9 mouse cellular contexts compared by ENCODE assay signal in genomic region chr2:173702096-173702866, GRCm38 (mm10). TPM values are rescaled to one million over a fixed set of nuclear protein-coding genes. Genes with fewer than 3 reads are reported as not detected.
DNase-seq lines count a peak whose midpoint lies in the region; ATAC-seq and TF ChIP-seq lines count a peak whose summit lies in the region.
"Had no signal": no experiment of that assay in that cellular context is flagged by ENCODE, and none has a peak within 500 bp of the region (broad histone marks: within the 10 kb centered on the region; RNA-seq: fewer than 3 reads in every experiment).

No protein-coding gene starts in this region.

- no peaks in the 10 kb centered on the region for H3K27me3 ChIP-seq in forebrain, embryonic 13.5 days
- no peaks in the 10 kb centered on the region for H3K27me3 ChIP-seq in forebrain, embryonic 10.5 days (ENCODE audit: poor library complexity, severe bottlenecking)
- no peaks in the 10 kb centered on the region for H3K27me3 ChIP-seq in spleen, adult 2 months (ENCODE audit: control insufficient read depth, insufficient read depth, low read length)
- no peaks in the 10 kb centered on the region for H3K27me3 ChIP-seq in thymus, adult 2 months (ENCODE audit: control insufficient read depth, insufficient read depth, low read length)

- H3K27ac ChIP-seq in forebrain, embryonic 13.5 days, result peak overlapping the region; percentile 14
- H3K27ac ChIP-seq in forebrain, embryonic 10.5 days, result no peak overlapping the region
- 0 out of 2 replicates have a peak overlapping the region, but pooled peaks have one; percentile 16 for H3K27ac ChIP-seq in spleen, adult 2 months (ENCODE audit: insufficient read depth, low read length)
- H3K27ac ChIP-seq in thymus, adult 2 months (ENCODE audit: control insufficient read depth, insufficient read depth, low read length), result no peak overlapping the region

- 77% methylated on average over 16 of the region's 16 CpGs for WGBS in forebrain, embryonic 13.5 days
- 84% methylated on average over 16 of the region's 16 CpGs for whole genome bisulfite sequencing in forebrain, embryonic 10.5 days
- 78% methylated on average over 16 of the region's 16 CpGs for WGBS in spleen, adult 2 months
- 91% methylated on average over 16 of the region's 16 CpGs for WGBS in thymus, adult 2 months

- ATAC-seq in forebrain, embryonic 13.5 days, result no peak

- H3K36me3 ChIP-seq in forebrain, embryonic 13.5 days (ENCODE audit: poor library complexity, severe bottlenecking), result peaks cover 65% of the 10 kb centered on the region
- peaks cover 79% of the 10 kb centered on the region for H3K36me3 ChIP-seq in forebrain, embryonic 10.5 days (replicated peaks)
- peaks cover 30% of the 10 kb centered on the region for H3K36me3 ChIP-seq in spleen, adult 2 months (ENCODE audit: control insufficient read depth, insufficient read depth, low read length)
- peaks cover 42% of the 10 kb centered on the region for H3K36me3 ChIP-seq in thymus, adult 2 months (ENCODE audit: control insufficient read depth, insufficient read depth, low read length)

- TF ChIP-seq CTCF in spleen, adult 2 months (IDR thresholded peaks at IDR 0.05; ENCODE audit: extremely low read depth, insufficient read depth, insufficient read length, insufficient replicate concordance), result no peak
- TF ChIP-seq CTCF in thymus, adult 2 months (IDR thresholded peaks at IDR 0.05; ENCODE audit: borderline replicate concordance, control insufficient read depth, extremely low read depth, insufficient read depth, low read length, poor library complexity), result no peak

- no peak for DNase-seq in forebrain, embryonic 10.5 days (ENCODE audit: extremely low spot score, low spot score)
- no peak for DNase-seq in spleen, adult 2 months (ENCODE audit: low read depth in 1 of 2, low spot score in 2 of 2)
- DNase-seq in spleen, postnatal 36 days (ENCODE audit: low spot score in 2 of 2), result no peak
- peak; percentile 59 to 69 for DNase-seq in kidney, postnatal 25 days
- no peak for DNase-seq in thymus, adult 2 months
- no peak for DNase-seq in thymus, postnatal 10 days (ENCODE audit: low spot score in 2 of 2)
- no peak for DNase-seq in gastrocnemius, postnatal 36 days

- intact Hi-C loops in gastrocnemius, postnatal 36 days (cut with DNase I), result no loop called here

- peaks cover 6% of the 10 kb centered on the region; the same call in 1 of the 2 replicates for H3K4me1 ChIP-seq in forebrain, embryonic 13.5 days
- H3K4me1 ChIP-seq in forebrain, embryonic 10.5 days, result no peaks in the 10 kb centered on the region
- no peaks in the 10 kb centered on the region for H3K4me1 ChIP-seq in spleen, adult 2 months (ENCODE audit: control insufficient read depth, insufficient read depth, insufficient read length)
- no peaks in the 10 kb centered on the region for H3K4me1 ChIP-seq in thymus, adult 2 months (replicated peaks; ENCODE audit: control insufficient read depth, insufficient read depth, low read length)

- H3K4me3 ChIP-seq in forebrain, embryonic 13.5 days, result no peak overlapping the region
- no peak overlapping the region for H3K4me3 ChIP-seq in forebrain, embryonic 10.5 days
- no peak overlapping the region for H3K4me3 ChIP-seq in spleen, adult 2 months (ENCODE audit: extremely low read depth, insufficient read depth, insufficient read length)
- H3K4me3 ChIP-seq in thymus, adult 2 months (ENCODE audit: control insufficient read depth, insufficient read depth, low read length), result no peak overlapping the region

- no peak for TF ChIP-seq POLR2A in spleen, adult 2 months (IDR thresholded peaks at IDR 0.05; ENCODE audit: low read depth, low read length)
- TF ChIP-seq POLR2A in thymus, adult 2 months (IDR thresholded peaks at IDR 0.05; ENCODE audit: control insufficient read depth, extremely low read depth, insufficient read depth, low read length, poor library complexity), result no peak

- H3K9me3 ChIP-seq in forebrain, embryonic 13.5 days (replicated peaks), result no peaks in the 10 kb centered on the region
- H3K9me3 ChIP-seq in forebrain, embryonic 10.5 days, result no peaks in the 10 kb centered on the region

- H3K9ac ChIP-seq in forebrain, embryonic 13.5 days, result no peak overlapping the region

- no peak overlapping the region for H3K4me2 ChIP-seq in forebrain, embryonic 13.5 days

RNA-seq across cellular contexts. Expression of gene 1700010B08Rik, which starts 16.9 kb away (rescaled TPM):
- polyA plus RNA-seq in forebrain, embryonic 13.5 days (2015; fragmentation: Nextera tagmentation; extraction: Ambion mirVana), result not detected in 2 replicates
- not detected in 2 replicates for polyA plus RNA-seq in forebrain, embryonic 10.5 days (2016; fragmentation: Nextera tagmentation; extraction: Ambion mirVana)
- polyA plus RNA-seq in spleen, adult 2 months (2012; rRNA removed), result not detected in 2 replicates
- polyA plus RNA-seq in thymus, adult 2 months (2012; rRNA removed), result not detected in 2 replicates
- total RNA-seq in gastrocnemius, postnatal 36 days (2021), result not detected
- total RNA-seq: left cerebral cortex, postnatal 10 days had no signal

RNA-seq across cellular contexts. Expression of gene Vapb, which starts 35.0 kb away (rescaled TPM):
- polyA plus RNA-seq in forebrain, embryonic 13.5 days (2015; fragmentation: Nextera tagmentation; extraction: Ambion mirVana), result 9.0 and 11.4 TPM in 2 replicates
- polyA plus RNA-seq in forebrain, embryonic 10.5 days (2016; fragmentation: Nextera tagmentation; extraction: Ambion mirVana), result 8.8 and 10.2 TPM in 2 replicates
- 6.8 and 6.9 TPM in 2 replicates for polyA plus RNA-seq in spleen, adult 2 months (2012; rRNA removed)
- 11.9 and 12.1 TPM in 2 replicates for polyA plus RNA-seq in thymus, adult 2 months (2012; rRNA removed)
- total RNA-seq in gastrocnemius, postnatal 36 days (2021), result 100 to 1,000 TPM; 137 to 148 TPM

RNA-seq across cellular contexts. Expression of gene Rab22a, which starts 42.7 kb away (rescaled TPM):
- polyA plus RNA-seq in forebrain, embryonic 13.5 days (2015; fragmentation: Nextera tagmentation; extraction: Ambion mirVana), result 33.2 and 34.8 TPM in 2 replicates
- polyA plus RNA-seq in forebrain, embryonic 10.5 days (2016; fragmentation: Nextera tagmentation; extraction: Ambion mirVana), result 23.0 and 25.2 TPM in 2 replicates
- polyA plus RNA-seq in spleen, adult 2 months (2012; rRNA removed), result 18.7 and 29.6 TPM in 2 replicates
- 33.8 and 69.1 TPM in 2 replicates for polyA plus RNA-seq in thymus, adult 2 months (2012; rRNA removed)
- total RNA-seq in gastrocnemius, postnatal 36 days (2021), result 10 to 100 TPM; 25.0 TPM

Comparison
In these comparisons a context has a peak if more than half of its experiments do, and no peak if none do; other contexts are left out.
1. H3K27ac ChIP-seq: peak in forebrain, embryonic 13.5 days (single experiment) and spleen, adult 2 months (single experiment); none in forebrain, embryonic 10.5 days (single experiment) and thymus, adult 2 months (single experiment).
2. DNase-seq: peak in kidney, postnatal 25 days (2 of 2); none in forebrain, embryonic 10.5 days (single experiment), spleen, adult 2 months (0 of 2), spleen, postnatal 36 days (0 of 2), thymus, adult 2 months (single experiment), thymus, postnatal 10 days (0 of 2) and gastrocnemius, postnatal 36 days (0 of 2).